Mouse (Mus musculus): Measurements from ENCODE around the gene Slit1. TPM values are rescaled to one million over a fixed set of nuclear protein-coding genes. Genes with fewer than 3 reads are reported as not detected.

Slit1 gene
- polyA plus RNA-seq, 1 experiment from 2014 or later, result 2.3 TPM

- H3K27ac ChIP-seq (replicated peaks), result peak overlapping the region; percentile 69
- no peaks in the 10 kb centered on the region; the same call in 1 of the 2 replicates for H3K36me3 ChIP-seq (replicated peaks)
- H3K4me3 ChIP-seq, result peak overlapping the region; percentile 31
- H3K4me1 ChIP-seq, result peaks cover 63% of the 10 kb centered on the region
- peak; percentile 90 for DNase-seq (ENCODE audit: low spot score)
- 18% methylated on average over 19 of the region's 19 CpGs for WGBS
- H3K9me3 ChIP-seq, result no peaks in the 10 kb centered on the region
- peaks cover 61% of the 10 kb centered on the region for H3K27me3 ChIP-seq (replicated peaks; ENCODE audit: low read depth, poor library complexity, severe bottlenecking)
These were observed 26.9 kb downstream of the Slit1 start for GRCm38 (mm10) chr19:41716233-41717218.

DNA sequence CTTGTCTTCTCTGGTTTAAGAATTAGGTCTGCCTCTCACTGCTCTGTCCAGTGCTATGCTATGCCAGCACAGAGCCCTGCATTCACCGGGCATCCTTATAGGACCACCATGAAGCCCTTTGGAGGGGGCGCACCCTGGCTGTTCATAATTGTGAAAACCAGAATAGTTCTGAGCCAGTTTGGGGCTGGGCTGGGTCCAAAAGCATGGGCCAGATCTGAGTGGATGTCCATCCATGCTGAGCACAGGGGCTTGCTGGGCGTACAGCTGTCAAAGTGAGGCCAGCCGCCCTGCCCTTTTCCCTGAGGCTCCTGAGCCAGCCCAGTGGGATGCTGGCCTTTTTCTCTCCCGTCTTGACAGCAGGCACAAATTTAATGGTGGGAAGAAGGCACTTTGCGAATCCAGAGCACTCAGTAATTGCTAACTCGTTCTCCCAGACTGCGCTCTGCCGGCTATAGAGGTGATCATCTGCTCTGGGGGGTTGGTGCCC, 29.0 kb downstream of the Slit1 start:
- Histone ChIP-seq H3K9me3 (no peaks in the 10 kb centered on the region), H3K27me3 (replicated peaks; ENCODE audit: low read depth, poor library complexity, severe bottlenecking) (peaks cover 64% of the 10 kb centered on the region), H3K36me3 (replicated peaks) (no peaks in the 10 kb centered on the region; the same call in 1 of the 2 replicates), H3K4me3 (no peak overlapping the region), H3K4me1 (peaks cover 54% of the 10 kb centered on the region), H3K27ac (replicated peaks) (no peak overlapping the region)
- WGBS, result 36% methylated on average over 9 of the region's 9 CpGs
- DNase-seq (ENCODE audit: low spot score), result peak; percentile 35

DNA sequence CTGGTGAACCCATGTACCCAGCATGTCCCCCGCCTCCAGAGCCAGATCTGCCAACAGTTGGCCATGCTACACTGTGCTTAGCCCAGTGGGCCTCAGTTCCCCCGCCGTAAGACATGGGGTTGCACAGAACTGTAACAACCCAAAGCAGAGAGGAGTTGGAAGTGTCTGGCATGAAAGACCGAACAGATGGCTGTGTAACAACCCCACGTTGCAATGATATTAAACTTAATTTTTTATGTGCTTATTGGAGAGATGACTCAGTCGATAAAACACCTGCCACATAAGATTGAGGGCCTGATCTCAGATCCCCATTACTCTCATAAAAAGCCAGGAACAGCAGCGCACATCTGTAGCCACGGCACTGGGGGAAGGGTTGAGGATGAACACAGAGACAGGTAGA, 30.6 kb downstream of the Slit1 start:
- WGBS, result 93% methylated on average over 8 of the region's 8 CpGs
- Histone ChIP-seq H3K27ac (replicated peaks) (no peak overlapping the region), H3K36me3 (replicated peaks) (no peaks in the 10 kb centered on the region; the same call in 1 of the 2 replicates), H3K9me3 (no peaks in the 10 kb centered on the region), H3K27me3 (replicated peaks; ENCODE audit: low read depth, poor library complexity, severe bottlenecking) (peaks cover 49% of the 10 kb centered on the region), H3K4me3 (no peak overlapping the region), H3K4me1 (peaks cover 38% of the 10 kb centered on the region)
- DNase-seq (ENCODE audit: low spot score), result no peak

GRCm38 (mm10) chr19:41711665-41712064, 31.8 kb downstream of the Slit1 start:
- WGBS, result 90% methylated on average over 9 of the region's 9 CpGs
- peaks cover 55% of the 10 kb centered on the region for H3K27me3 ChIP-seq (replicated peaks; ENCODE audit: low read depth, poor library complexity, severe bottlenecking)
- no peak for DNase-seq (ENCODE audit: low spot score)
- no peak overlapping the region for H3K27ac ChIP-seq (replicated peaks)
- no peak overlapping the region for H3K4me3 ChIP-seq
- peaks cover 38% of the 10 kb centered on the region for H3K4me1 ChIP-seq
- H3K36me3 ChIP-seq (replicated peaks), result no peaks in the 10 kb centered on the region; the same call in 1 of the 2 replicates
- no peaks in the 10 kb centered on the region for H3K9me3 ChIP-seq

- 91% methylated on average over 12 of the region's 12 CpGs for WGBS
- H3K27ac ChIP-seq (replicated peaks), result no peak overlapping the region
These were observed 33.8 kb downstream of the Slit1 start for GRCm38 (mm10) chr19:41709497-41710165.

GRCm38 (mm10) chr19:41707850-41708249, 35.6 kb downstream of the Slit1 start:
- DNase-seq (ENCODE audit: low spot score), result no peak
- WGBS, result 55% methylated on average over 12 of the region's 12 CpGs
- Histone ChIP-seq H3K4me3 (no peak overlapping the region), H3K36me3 (replicated peaks) (no peaks in the 10 kb centered on the region; the same call in 1 of the 2 replicates), H3K27me3 (replicated peaks; ENCODE audit: low read depth, poor library complexity, severe bottlenecking) (peaks cover 64% of the 10 kb centered on the region), H3K4me1 (peaks cover 33% of the 10 kb centered on the region), H3K9me3 (no peaks in the 10 kb centered on the region), H3K27ac (replicated peaks) (no peak overlapping the region)

More at GRCm38 (mm10) chr19:41709497-41710165, 33.8 kb downstream of the Slit1 start:
- Histone ChIP-seq H3K27me3 (replicated peaks; ENCODE audit: low read depth, poor library complexity, severe bottlenecking) (peaks cover 64% of the 10 kb centered on the region), H3K4me1 (peaks cover 37% of the 10 kb centered on the region), H3K9me3 (no peaks in the 10 kb centered on the region), H3K4me3 (no peak overlapping the region), H3K36me3 (replicated peaks) (no peaks in the 10 kb centered on the region; the same call in 1 of the 2 replicates)
- no peak for DNase-seq (ENCODE audit: low spot score)

DNA sequence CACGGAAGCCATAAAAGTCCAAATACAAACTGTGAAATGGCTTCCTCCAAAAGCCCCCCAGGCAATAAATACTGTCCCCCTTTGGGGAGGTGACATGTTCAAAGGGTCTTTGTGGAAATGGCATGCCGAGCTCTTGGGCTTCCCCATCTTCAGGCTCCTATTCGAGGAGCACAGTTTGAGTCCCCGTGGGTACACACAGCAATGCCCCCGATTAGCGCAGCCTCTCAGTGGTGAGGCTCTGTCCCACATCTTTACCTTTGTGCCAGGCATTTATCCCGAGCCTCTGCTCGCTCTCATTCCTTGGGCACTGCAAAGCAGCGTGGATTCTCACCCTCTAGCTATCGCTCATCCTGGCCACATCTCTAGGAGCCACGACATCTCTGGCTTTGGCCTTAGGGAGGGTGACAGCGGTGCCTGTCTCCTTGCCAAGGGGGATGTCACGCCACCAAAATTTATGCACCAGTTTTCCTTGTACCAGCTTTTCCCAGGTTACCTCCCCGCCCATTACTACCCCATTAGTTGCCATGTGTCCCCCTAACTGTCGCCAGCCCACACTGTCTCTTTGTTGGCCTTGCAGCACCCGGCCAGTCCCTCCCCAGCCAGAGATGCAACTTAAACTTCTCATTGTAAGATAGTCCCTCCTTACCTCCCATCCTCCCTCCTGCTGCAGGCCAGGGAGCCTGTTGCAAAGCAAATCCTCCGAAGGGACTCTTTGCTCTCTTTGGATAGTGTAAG, 37.2 kb downstream of the Slit1 start:
- Histone ChIP-seq H3K9me3 (no peaks in the 10 kb centered on the region), H3K4me1 (peaks cover 33% of the 10 kb centered on the region), H3K27me3 (replicated peaks; ENCODE audit: low read depth, poor library complexity, severe bottlenecking) (peaks cover 63% of the 10 kb centered on the region), H3K36me3 (replicated peaks) (no peaks in the 10 kb centered on the region), H3K4me3 (no peak overlapping the region), H3K27ac (replicated peaks) (peak overlapping the region; percentile 40; the same call in 1 of the 2 replicates)
- no peak for DNase-seq (ENCODE audit: low spot score)
- WGBS, result 61% methylated on average over 17 of the region's 17 CpGs

DNA sequence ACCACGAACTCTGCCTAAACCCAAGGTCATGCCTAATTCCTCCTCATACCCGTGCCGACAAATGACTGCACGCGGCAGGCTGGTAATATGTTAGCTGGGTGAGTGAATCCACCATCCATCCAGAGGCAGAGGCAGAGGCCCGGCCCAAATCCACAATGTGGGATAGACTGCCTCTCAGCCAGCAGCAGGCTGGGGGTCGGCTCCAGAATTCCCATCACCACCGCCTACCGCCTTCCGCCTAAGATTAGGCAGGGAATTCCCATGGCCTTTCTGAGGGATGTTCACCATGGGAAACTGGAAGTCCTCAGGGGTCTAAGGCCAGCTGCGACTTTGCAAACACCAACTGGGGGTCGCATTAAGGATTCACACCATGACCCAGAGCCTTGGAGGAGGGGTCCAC, 38.0 kb downstream of the Slit1 start:
- 45% methylated on average over 12 of the region's 12 CpGs for whole genome bisulfite sequencing
- H3K27me3 ChIP-seq (replicated peaks; ENCODE audit: low read depth, poor library complexity, severe bottlenecking), result peaks cover 66% of the 10 kb centered on the region
- no peak overlapping the region for H3K27ac ChIP-seq (replicated peaks)

GRCm38 (mm10) chr19:41702638-41703037, 40.8 kb downstream of the Slit1 start:
- Histone ChIP-seq H3K9me3 (no peaks in the 10 kb centered on the region), H3K4me1 (peaks cover 61% of the 10 kb centered on the region), H3K36me3 (replicated peaks) (no peaks in the 10 kb centered on the region), H3K27me3 (replicated peaks; ENCODE audit: low read depth, poor library complexity, severe bottlenecking) (peaks cover 77% of the 10 kb centered on the region), H3K27ac (replicated peaks) (no peak overlapping the region), H3K4me3 (no peak overlapping the region)
- WGBS, result 78% methylated on average over 6 of the region's 6 CpGs
- DNase-seq (ENCODE audit: low spot score), result no peak

More for the DNA sequence above, 38.0 kb downstream of the Slit1 start:
- Histone ChIP-seq H3K36me3 (replicated peaks) (no peaks in the 10 kb centered on the region), H3K4me1 (peaks cover 36% of the 10 kb centered on the region), H3K9me3 (no peaks in the 10 kb centered on the region), H3K4me3 (no peak overlapping the region)
- no peak for DNase-seq (ENCODE audit: low spot score)

- no peak for DNase-seq (ENCODE audit: low spot score)
- Histone ChIP-seq H3K4me1 (peaks cover 56% of the 10 kb centered on the region), H3K36me3 (replicated peaks) (no peaks in the 10 kb centered on the region), H3K9me3 (no peaks in the 10 kb centered on the region), H3K4me3 (no peak overlapping the region), H3K27me3 (replicated peaks; ENCODE audit: low read depth, poor library complexity, severe bottlenecking) (peaks cover 73% of the 10 kb centered on the region), H3K27ac (replicated peaks) (peak overlapping the region; percentile 12; the same call in 1 of the 2 replicates)
- 34% methylated on average over 5 of the region's 5 CpGs for WGBS
These were observed 44.5 kb downstream of the Slit1 start for GRCm38 (mm10) chr19:41698857-41699424.

GRCm38 (mm10) chr19:41697807-41698515, 45.5 kb downstream of the Slit1 start:
- Histone ChIP-seq H3K36me3 (replicated peaks) (no peaks in the 10 kb centered on the region), H3K27ac (replicated peaks) (peak overlapping the region; percentile 63), H3K27me3 (replicated peaks; ENCODE audit: low read depth, poor library complexity, severe bottlenecking) (peaks cover 81% of the 10 kb centered on the region), H3K9me3 (no peaks in the 10 kb centered on the region), H3K4me3 (no peak overlapping the region), H3K4me1 (peaks cover 62% of the 10 kb centered on the region)
- 76% methylated on average over 6 of the region's 6 CpGs for WGBS
- no peak for DNase-seq (ENCODE audit: low spot score)

Measured in embryonic facial prominence, embryonic 10.5 days (tissue).